Mouse (Mus musculus) megakaryocyte, embryonic 14.5 days (primary cell): ENCODE results near the gene Cdc27. TPM values are rescaled to one million over a fixed set of nuclear protein-coding genes. Genes with fewer than 3 reads are reported as not detected.
"Not testable (repeated sequence)": the region's sequence is repeated elsewhere in the genome, so short reads cannot be mapped to it uniquely, and the experiment has no call there.

Source experiments
- H3K27me3 ChIP-seq: replicated peaks from 2 replicates; pipeline ENCODE3; 2012; ENCODE audit warnings: inconsistent platforms
- H3K36me3 ChIP-seq: replicated peaks from 2 replicates; pipeline ENCODE3; 2012; ENCODE audit warnings: low read length, inconsistent platforms, mixed read lengths
- H3K4me1 ChIP-seq: 2 replicates; pipeline ENCODE4 v1.6.1; 2012; ENCODE audit warnings: inconsistent platforms
- H3K4me3 ChIP-seq: replicated peaks from 2 replicates; pipeline ENCODE3; 2012; ENCODE audit warnings: moderate library complexity, mild to moderate bottlenecking, inconsistent platforms
- H3K9me3 ChIP-seq: 2 replicates; pipeline ENCODE4 v1.6.1; 2012; ENCODE audit warnings: inconsistent platforms
- FLI1 ChIP-seq: IDR thresholded peaks from 2 replicates; pipeline ENCODE4 v1.6.1; 2012; ENCODE audit warnings: low read length, inconsistent platforms, mixed read lengths
- GATA1 ChIP-seq: IDR thresholded peaks from 3 replicates; pipeline ENCODE4 v1.6.1; 2012; ENCODE audit warnings: mixed read lengths, low read length, inconsistent platforms, borderline replicate concordance
- polyA plus RNA-seq: library from polyadenylated mRNA; stranded (reverse); fragments of >175 nt; gene quantifications from 2 replicates; pipeline ENCODE4 v1.2.3, GENCODE M21; 2012; ENCODE audit warnings: low replicate concordance; ENCODE audit not compliant: insufficient read depth

Gene Cdc27
- polyA plus RNA-seq, 1 experiment, result 2.5 TPM

- Histone ChIP-seq H3K27me3 (peaks cover 16% of the 10 kb centered on the region), H3K36me3 (no peaks in the 10 kb centered on the region), H3K4me3 (no peak overlapping the region), H3K4me1 (peaks cover 47% of the 10 kb centered on the region), H3K9me3 (peaks cover 7% of the 10 kb centered on the region)
- TF ChIP-seq FLI1 (no peak), GATA1 (no peak)
Observed at GRCm38 (mm10) chr11:104558651-104559403, 8.4 kb upstream of the Cdc27 start.

- H3K4me3 ChIP-seq, result no peak overlapping the region
- H3K36me3 ChIP-seq, result no peaks in the 10 kb centered on the region
- TF ChIP-seq GATA1 (no peak), FLI1 (no peak)
- peaks cover 41% of the 10 kb centered on the region for H3K4me1 ChIP-seq
- peaks cover 7% of the 10 kb centered on the region for H3K9me3 ChIP-seq
- H3K27me3 ChIP-seq, result peaks cover 13% of the 10 kb centered on the region
Observed at GRCm38 (mm10) chr11:104558065-104558464, 7.6 kb upstream of the Cdc27 start.

- H3K4me3 ChIP-seq, result peak overlapping the region; percentile 98
- H3K9me3 ChIP-seq, result no peaks in the 10 kb centered on the region
- peaks cover 28% of the 10 kb centered on the region for H3K36me3 ChIP-seq
- H3K27me3 ChIP-seq, result no peaks in the 10 kb centered on the region
- TF ChIP-seq GATA1, result no peak
- TF ChIP-seq FLI1, result no peak
- H3K4me1 ChIP-seq, result peaks cover 52% of the 10 kb centered on the region
Observed at GRCm38 (mm10) chr11:104549438-104550405, 698 bp downstream of the Cdc27 start.

GRCm38 (mm10) chr11:104547502-104547901, 2.9 kb downstream of the Cdc27 start:
- no peak overlapping the region for H3K4me3 ChIP-seq
- H3K9me3 ChIP-seq, result no peaks in the 10 kb centered on the region
- no peaks in the 10 kb centered on the region for H3K27me3 ChIP-seq
- peaks cover 34% of the 10 kb centered on the region for H3K36me3 ChIP-seq
- peaks cover 62% of the 10 kb centered on the region for H3K4me1 ChIP-seq
- TF ChIP-seq GATA1 (no peak), FLI1 (no peak)

GRCm38 (mm10) chr11:104544507-104544906, 5.9 kb downstream of the Cdc27 start:
- Histone ChIP-seq H3K4me1 (peaks cover 79% of the 10 kb centered on the region), H3K9me3 (no peaks in the 10 kb centered on the region), H3K36me3 (peaks cover 48% of the 10 kb centered on the region), H3K4me3 (no peak overlapping the region), H3K27me3 (no peaks in the 10 kb centered on the region)
- TF ChIP-seq FLI1 (no peak), GATA1 (no peak)

- Histone ChIP-seq H3K36me3 (peaks cover 53% of the 10 kb centered on the region), H3K4me1 (peaks cover 74% of the 10 kb centered on the region)
- not testable (repeated sequence) for H3K27me3 ChIP-seq, H3K9me3 ChIP-seq, H3K4me3 ChIP-seq
Observed at GRCm38 (mm10) chr11:104543337-104543736, 7.1 kb downstream of the Cdc27 start.

GRCm38 (mm10) chr11:104539811-104540210, 10.6 kb downstream of the Cdc27 start:
- Histone ChIP-seq H3K9me3 (no peaks in the 10 kb centered on the region), H3K4me1 (peaks cover 47% of the 10 kb centered on the region), H3K27me3 (no peaks in the 10 kb centered on the region), H3K36me3 (peaks cover 52% of the 10 kb centered on the region), H3K4me3 (no peak overlapping the region)
- TF ChIP-seq GATA1 (no peak), FLI1 (no peak)

- Histone ChIP-seq H3K4me3 (no peak overlapping the region), H3K4me1 (peaks cover 36% of the 10 kb centered on the region), H3K9me3 (no peaks in the 10 kb centered on the region), H3K36me3 (peaks cover 66% of the 10 kb centered on the region), H3K27me3 (no peaks in the 10 kb centered on the region)
- TF ChIP-seq GATA1, result no peak
- TF ChIP-seq FLI1, result no peak
Observed at GRCm38 (mm10) chr11:104537945-104538555, 12.4 kb downstream of the Cdc27 start.

- Histone ChIP-seq H3K36me3 (peaks cover 72% of the 10 kb centered on the region), H3K9me3 (no peaks in the 10 kb centered on the region), H3K4me3 (no peak overlapping the region), H3K27me3 (no peaks in the 10 kb centered on the region), H3K4me1 (peaks cover 27% of the 10 kb centered on the region)
- TF ChIP-seq FLI1, result no peak
- TF ChIP-seq GATA1, result no peak
Observed at GRCm38 (mm10) chr11:104536843-104537242, 13.6 kb downstream of the Cdc27 start.

GRCm38 (mm10) chr11:104525935-104526334, 24.5 kb downstream of the Cdc27 start:
- H3K27me3 ChIP-seq, result no peaks in the 10 kb centered on the region
- H3K4me1 ChIP-seq, result 0 out of 2 replicates have a peak, but pooled peaks cover 3% of the 10 kb centered on the region
- peaks cover 100% of the 10 kb centered on the region for H3K36me3 ChIP-seq
- H3K9me3 ChIP-seq, result no peaks in the 10 kb centered on the region
- H3K4me3 ChIP-seq, result no peak overlapping the region
- TF ChIP-seq GATA1 (no peak), FLI1 (no peak)
